ENCODE assay signal across 7 mouse cellular contexts in the genomic region with DNA sequence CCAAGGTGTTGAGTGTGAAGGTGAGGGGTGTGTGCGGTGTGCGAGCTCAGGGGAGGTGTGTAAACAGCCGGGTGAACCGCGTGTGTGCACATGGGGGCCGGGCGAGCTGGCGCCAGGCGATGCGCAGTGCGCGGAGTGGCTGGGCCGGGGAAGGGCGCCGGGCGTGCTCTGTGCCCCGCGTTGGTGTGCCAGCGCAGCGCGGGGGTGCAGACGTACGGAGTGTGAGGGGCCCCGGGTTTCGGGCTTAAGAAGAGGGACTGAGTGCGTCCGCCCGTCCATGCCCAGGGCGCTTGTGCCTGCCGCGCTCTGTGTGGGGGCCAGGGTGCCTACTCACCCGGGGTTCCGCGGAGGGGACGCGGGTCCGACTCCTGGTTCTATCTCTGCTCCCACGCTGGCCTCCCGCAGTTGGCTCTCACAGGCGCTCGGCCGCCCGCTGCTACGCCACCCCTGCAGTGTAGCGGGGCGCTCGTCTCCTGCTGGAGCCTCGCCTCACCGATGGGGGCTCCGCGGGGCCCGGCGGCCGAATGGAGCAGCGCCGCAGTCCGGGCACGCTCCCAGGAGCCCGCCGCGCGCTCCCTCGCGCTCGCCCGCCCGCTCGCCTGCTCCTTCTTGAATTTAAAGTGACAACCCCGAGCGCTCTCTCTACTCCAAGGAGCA. TPM values are rescaled to one million over a fixed set of nuclear protein-coding genes. Genes with fewer than 3 reads are reported as not detected.
A peak's percentile ranks its signal among the peaks of the same experiment; 100 is the strongest.
DNase-seq lines count a peak whose midpoint lies in the region; ATAC-seq and TF ChIP-seq lines count a peak whose summit lies in the region.

No protein-coding gene starts in this region.

- TF ChIP-seq EP300 in stomach, postnatal 0 days (optimal IDR thresholded peaks at IDR 0.05) = no peak

- peak; percentile 22 for DNase-seq in ES-E14 (ENCODE audit: low read depth, low spot score)
- DNase-seq in adrenal gland, adult 8-10 months = peak; percentile 33
- peak; percentile 59 for DNase-seq in heart, postnatal 4 days
- DNase-seq in left cerebral cortex, adult 8-10 months (ENCODE audit: low spot score in 2 of 2) = peak; percentile 43 to 46
- DNase-seq in stomach, postnatal 0 days (ENCODE audit: low spot score) = peak; percentile 75

- peak overlapping the region; percentile 97 for H3K4me2 ChIP-seq in embryonic facial prominence, embryonic 12.5 days (replicated peaks)
- H3K4me2 ChIP-seq in midbrain, embryonic 12.5 days (replicated peaks) = peak overlapping the region; percentile 79
- peak overlapping the region; percentile 93 for H3K4me2 ChIP-seq in stomach, postnatal 0 days (replicated peaks; ENCODE audit: low read depth)

- in situ Hi-C loops in ES-E14 (cut with MboI; ENCODE audit: low sequenced_read_pairs in 2 of 2, unreplicated experiment in 2 of 2) = no loop called here

- H3K9me3 ChIP-seq in ES-E14 (ENCODE audit: control insufficient read depth, insufficient read depth, low read depth, low read length) = no peaks in the 10 kb centered on the region
- H3K9me3 ChIP-seq in embryonic facial prominence, embryonic 12.5 days = no peaks in the 10 kb centered on the region
- no peaks in the 10 kb centered on the region for H3K9me3 ChIP-seq in midbrain, embryonic 12.5 days
- no peaks in the 10 kb centered on the region for H3K9me3 ChIP-seq in stomach, postnatal 0 days (ENCODE audit: control insufficient read depth, low read length)

- peak; percentile 25; the same call in 1 of the 2 replicates for TF ChIP-seq CTCF in stomach, postnatal 0 days (IDR thresholded peaks at IDR 0.05; ENCODE audit: low read depth)

- H3K27me3 ChIP-seq in embryonic facial prominence, embryonic 12.5 days = peaks cover 39% of the 10 kb centered on the region
- peaks cover 57% of the 10 kb centered on the region for H3K27me3 ChIP-seq in midbrain, embryonic 12.5 days
- H3K27me3 ChIP-seq in stomach, postnatal 0 days (ENCODE audit: control insufficient read depth, insufficient read depth, low read length) = no peaks in the 10 kb centered on the region; the same call in 1 of the 2 replicates

- 1% methylated on average over 64 of the region's 70 CpGs for WGBS in embryonic facial prominence, embryonic 12.5 days
- under 1% methylated on average over 70 of the region's 70 CpGs for WGBS in midbrain, embryonic 12.5 days
- under 1% methylated on average over 68 of the region's 70 CpGs for WGBS in stomach, postnatal 0 days

- peak overlapping the region; percentile 71 for H3K9ac ChIP-seq in ES-E14 (ENCODE audit: insufficient read depth, low read depth, low read length, poor library complexity, severe bottlenecking)
- peak overlapping the region; percentile 60 for H3K9ac ChIP-seq in embryonic facial prominence, embryonic 12.5 days
- H3K9ac ChIP-seq in midbrain, embryonic 12.5 days (replicated peaks) = peak overlapping the region; percentile 40
- peak overlapping the region; percentile 68 for H3K9ac ChIP-seq in stomach, postnatal 0 days (ENCODE audit: low read length)

- no peak overlapping the region for H3K27ac ChIP-seq in ES-E14 (ENCODE audit: insufficient read depth, low read depth, low read length, poor library complexity, severe bottlenecking)
- H3K27ac ChIP-seq in embryonic facial prominence, embryonic 12.5 days = no peak overlapping the region
- H3K27ac ChIP-seq in midbrain, embryonic 12.5 days (replicated peaks) = no peak overlapping the region
- H3K27ac ChIP-seq in stomach, postnatal 0 days (replicated peaks) = peak overlapping the region; percentile 24; the same call in 1 of the 2 replicates

- peak; percentile 65; the same call in 1 of the 2 replicates for ATAC-seq in embryonic facial prominence, embryonic 12.5 days (ENCODE audit: insufficient number of reproducible peaks, insufficient read depth, low FRiP score, low TSS enrichment)
- peak; percentile 60 for ATAC-seq in midbrain, embryonic 12.5 days (ENCODE audit: low FRiP score, low read depth)
- peak; percentile 67 for ATAC-seq in stomach, postnatal 0 days (ENCODE audit: low FRiP score, low TSS enrichment)

- no peaks in the 10 kb centered on the region for H3K36me3 ChIP-seq in ES-E14 (ENCODE audit: control insufficient read depth, insufficient read depth, low read length, poor library complexity, severe bottlenecking)
- H3K36me3 ChIP-seq in embryonic facial prominence, embryonic 12.5 days = no peaks in the 10 kb centered on the region
- H3K36me3 ChIP-seq in midbrain, embryonic 12.5 days = no peaks in the 10 kb centered on the region
- no peaks in the 10 kb centered on the region for H3K36me3 ChIP-seq in stomach, postnatal 0 days (ENCODE audit: control insufficient read depth, insufficient read depth, low read length)

- peak overlapping the region; percentile 71 to 81 for H3K4me3 ChIP-seq in ES-E14 (ENCODE audit: insufficient read depth in 1 of 2, low read depth in 1 of 2, low read length in 2 of 2, poor library complexity in 1 of 2, severe bottlenecking in 1 of 2)
- peak overlapping the region; percentile 53 for H3K4me3 ChIP-seq in embryonic facial prominence, embryonic 12.5 days
- H3K4me3 ChIP-seq in midbrain, embryonic 12.5 days = peak overlapping the region; percentile 46
- peak overlapping the region; percentile 52 for H3K4me3 ChIP-seq in stomach, postnatal 0 days (ENCODE audit: low read depth, low read length)

- H3K4me1 ChIP-seq in ES-E14 (ENCODE audit: control insufficient read depth in 2 of 2, insufficient read depth in 2 of 2, low read length in 2 of 2, poor library complexity in 1 of 2) = peaks cover 0 to 2% of the 10 kb centered on the region in 2 experiments; a peak in 1 of 4 replicates
- peaks cover 9% of the 10 kb centered on the region for H3K4me1 ChIP-seq in embryonic facial prominence, embryonic 12.5 days
- peaks cover 10% of the 10 kb centered on the region for H3K4me1 ChIP-seq in midbrain, embryonic 12.5 days
- no peaks in the 10 kb centered on the region for H3K4me1 ChIP-seq in stomach, postnatal 0 days (replicated peaks; ENCODE audit: control insufficient read depth, insufficient read depth)

TF ChIP-seq in ES-E14, 5 proteins besides CTCF, POLR2A, EP300 and RAD21:
- TF ChIP-seq ZNF384 (IDR thresholded peaks at IDR 0.05; ENCODE audit: low read depth, low read length) (no peak), CHD2 (IDR thresholded peaks at IDR 0.05; ENCODE audit: low read depth, low read length) (no peak), ZC3H11A (IDR thresholded peaks at IDR 0.05; ENCODE audit: borderline replicate concordance, low read depth, low read length) (no peak), MAFK (IDR thresholded peaks at IDR 0.05; ENCODE audit: insufficient read depth, low read depth, low read length) (no peak), HCFC1 (IDR thresholded peaks at IDR 0.05; ENCODE audit: borderline replicate concordance, insufficient read depth, low read length) (no peak)

RNA-seq across cellular contexts. Expression of gene Syt12, which starts 0.5 kb away (rescaled TPM):
- total RNA-seq in ES-E14 (2012; rRNA removed) = 0.58 and 1.1 TPM in 2 replicates
- total RNA-seq in adrenal gland, adult 8-10 months (2022) = 10 to 100 TPM; 60.5 to 90.4 (median 73.7) TPM
- polyA plus RNA-seq in embryonic facial prominence, embryonic 12.5 days (2016; fragmentation: Nextera tagmentation; extraction: Ambion mirVana) = 2.1 and 2.3 TPM in 2 replicates
- under 1 TPM; 0.74 to 0.98 TPM for total RNA-seq in heart, postnatal 4 days (2021)
- total RNA-seq in left cerebral cortex, adult 8-10 months (2022) = 10 to 100 TPM; 37.0 to 40.8 (median 38.8) TPM
- polyA plus RNA-seq in midbrain, embryonic 12.5 days (2016; fragmentation: Nextera tagmentation; extraction: Ambion mirVana) = 1.5 and 1.9 TPM in 2 replicates
- 1.9 and 2.5 TPM in 2 replicates for polyA plus RNA-seq in stomach, postnatal 0 days (2015; fragmentation: Nextera tagmentation; extraction: Ambion mirVana)

RNA-seq across cellular contexts. Expression of gene 2010003K11Rik, which starts 21.7 kb away (rescaled TPM):
- not detected in 2 replicates for total RNA-seq in ES-E14 (2012; rRNA removed)
- 10 to 100 TPM; 12.2 to 22.5 (median 20.2) TPM for total RNA-seq in adrenal gland, adult 8-10 months (2022)
- polyA plus RNA-seq in embryonic facial prominence, embryonic 12.5 days (2016; fragmentation: Nextera tagmentation; extraction: Ambion mirVana) = not detected in 2 replicates
- total RNA-seq in heart, postnatal 4 days (2021) = not detected
- not detected for total RNA-seq in left cerebral cortex, adult 8-10 months (2022)
- polyA plus RNA-seq in midbrain, embryonic 12.5 days (2016; fragmentation: Nextera tagmentation; extraction: Ambion mirVana) = not detected in 2 replicates
- 0.74 and 1.5 TPM in 2 replicates for polyA plus RNA-seq in stomach, postnatal 0 days (2015; fragmentation: Nextera tagmentation; extraction: Ambion mirVana)

RNA-seq across cellular contexts. Expression of gene Pcx, which starts 33.5 kb away (rescaled TPM):
- total RNA-seq in ES-E14 (2012; rRNA removed) = 35.6 and 44.6 TPM in 2 replicates
- total RNA-seq in adrenal gland, adult 8-10 months (2022) = 100 to 1,000 TPM; 351 to 737 (median 517) TPM
- 30.6 and 32.1 TPM in 2 replicates for polyA plus RNA-seq in embryonic facial prominence, embryonic 12.5 days (2016; fragmentation: Nextera tagmentation; extraction: Ambion mirVana)
- total RNA-seq in heart, postnatal 4 days (2021) = 1 to 10 TPM; 6.9 to 8.8 TPM
- 10 to 100 TPM; 75.7 to 85.2 (median 81.3) TPM for total RNA-seq in left cerebral cortex, adult 8-10 months (2022)
- polyA plus RNA-seq in midbrain, embryonic 12.5 days (2016; fragmentation: Nextera tagmentation; extraction: Ambion mirVana) = 22.4 and 24.5 TPM in 2 replicates
- polyA plus RNA-seq in stomach, postnatal 0 days (2015; fragmentation: Nextera tagmentation; extraction: Ambion mirVana) = 28.9 and 33.9 TPM in 2 replicates

RNA-seq across cellular contexts. Expression of gene Rhod, which starts 37.5 kb away (rescaled TPM):
- total RNA-seq in ES-E14 (2012; rRNA removed) = 10.9 and 15.5 TPM in 2 replicates
- total RNA-seq in adrenal gland, adult 8-10 months (2022) = 10 to 100 TPM; 29.8 to 48.0 (median 39.3) TPM
- polyA plus RNA-seq in embryonic facial prominence, embryonic 12.5 days (2016; fragmentation: Nextera tagmentation; extraction: Ambion mirVana) = 36.6 and 47.2 TPM in 2 replicates
- 10 to 100 TPM; 11.4 to 12.1 TPM for total RNA-seq in heart, postnatal 4 days (2021)
- 1 to 10 TPM in 1 of 4 experiments, under 1 TPM in 3; 0.30 to 1.5 (median 0.47) TPM for total RNA-seq in left cerebral cortex, adult 8-10 months (2022)
- polyA plus RNA-seq in midbrain, embryonic 12.5 days (2016; fragmentation: Nextera tagmentation; extraction: Ambion mirVana) = 6.7 and 10.3 TPM in 2 replicates
- 45.5 and 48.0 TPM in 2 replicates for polyA plus RNA-seq in stomach, postnatal 0 days (2015; fragmentation: Nextera tagmentation; extraction: Ambion mirVana)

Comparison
In these comparisons a context has a peak if more than half of its experiments do, and no peak if none do; other contexts are left out.
1. DNase-seq: peak in every context shown above with its lines; median percentile 75 in stomach, postnatal 0 days; 59 in heart, postnatal 4 days; 44 in left cerebral cortex, adult 8-10 months; 33 in adrenal gland, adult 8-10 months; 22 in ES-E14.
2. RNA of gene Syt12, which starts 0.5 kb away (total RNA-seq): 60.5 to 90.4 TPM in adrenal gland, adult 8-10 months and 37.0 to 40.8 TPM in left cerebral cortex, adult 8-10 months; 0.74 to 0.98 TPM in heart, postnatal 4 days and 0.58 to 1.1 TPM in ES-E14; every median in the first group is over 10 times any median in the second.
3. RNA of gene 2010003K11Rik, which starts 21.7 kb away (total RNA-seq): 12.2 to 22.5 TPM in adrenal gland, adult 8-10 months; not detected in ES-E14, not detected in heart, postnatal 4 days and not detected in left cerebral cortex, adult 8-10 months; every median in the first group is over 10 times any median in the second.
4. Peak in every context shown above with its lines, with median percentiles within 50 percentile points of each other: H3K4me3 ChIP-seq, H3K9ac ChIP-seq, ATAC-seq and H3K4me2 ChIP-seq.